Mouse (Mus musculus) urinary bladder, postnatal 4 days (tissue): ENCODE data around the gene Gm21834.

Source experiments
- DNase-seq, 2 experiments: peaks; one replicate each; pipeline ENCODE4 v3.0.0; 2021 to 2022; ENCODE audit warnings: low spot score in 2 of 2

Gene Gm21834

GRCm38 (mm10) chr17:57742119-57742518, at the start of gene Gm21834:
TSS of gene Gm21834 (minus strand) at chr17:57742219.
- no peak for DNase-seq

GRCm38 (mm10) chr17:57788161-57788799, 46.3 kb upstream of the Gm21834 start:
- no peak for DNase-seq

GRCm38 (mm10) chr17:57770904-57771303, 28.9 kb upstream of the Gm21834 start:
- no peak for DNase-seq

GRCm38 (mm10) chr17:57768622-57769610, 26.9 kb upstream of the Gm21834 start, which contains the start of gene Cntnap5c:
TSS of gene Cntnap5c (plus strand) at chr17:57769570.
- DNase-seq, result peak; percentile 19 to 60

- no peak for DNase-seq
Measured at GRCm38 (mm10) chr17:57767306-57767705, 25.3 kb upstream of the Gm21834 start.

GRCm38 (mm10) chr17:57758033-57758432, 16.0 kb upstream of the Gm21834 start:
- no peak for DNase-seq

GRCm38 (mm10) chr17:57694791-57695190, 47.2 kb downstream of the Gm21834 start:
- DNase-seq, result no peak
